Mouse (Mus musculus) liver (tissue): ENCODE data around the gene Manbal.

Experiments
- DNase-seq: peaks from one replicate; pipeline ENCODE4 v3.0.0-alpha.2; 2020; ENCODE audit warnings: mixed read lengths

Manbal gene

GRCm38 (mm10) chr2:157441363-157441762 lies 74.0 kb downstream of the Manbal start:
- no peak for DNase-seq
